Mouse (Mus musculus): ENCODE results near the gene Paip2b. TPM values are rescaled to one million over a fixed set of nuclear protein-coding genes. Genes with fewer than 3 reads are reported as not detected.
"Not testable (repeated sequence)": the region's sequence is repeated elsewhere in the genome, so short reads cannot be mapped to it uniquely, and the experiment has no call there.

Gene Paip2b
- total and polyA plus RNA-seq, 2 experiments from 2014 or later, result 30.8 to 45.3 TPM

- Histone ChIP-seq H3K4me2 (ENCODE audit: low read depth, low read length) (no peak overlapping the region), H3K27ac (no peak overlapping the region), H3K27me3 (ENCODE audit: insufficient read depth, low read length) (no peaks in the 10 kb centered on the region), H3K9me3 (ENCODE audit: low read length) (no peaks in the 10 kb centered on the region), H3K4me1 (ENCODE audit: insufficient read depth, low read length) (no peaks in the 10 kb centered on the region), H3K36me3 (ENCODE audit: insufficient read depth, low read length) (no peaks in the 10 kb centered on the region), H3K9ac (replicated peaks; ENCODE audit: low read length) (no peak overlapping the region), H3K4me3 (ENCODE audit: low read length) (no peak overlapping the region)
- WGBS, result 72% methylated on average over 2 of the region's 2 CpGs
- ATAC-seq (no peak), DNase-seq (ENCODE audit: low spot score) (no peak)
- no peak for TF ChIP-seq CTCF (IDR thresholded peaks at IDR 0.05; ENCODE audit: low read depth)
Measured at GRCm38 (mm10) chr6:83836826-83837225, 5.3 kb upstream of the Paip2b start.

- DNase-seq (ENCODE audit: low spot score); H3K4me1 ChIP-seq (ENCODE audit: insufficient read depth, low read length); H3K36me3 ChIP-seq (ENCODE audit: insufficient read depth, low read length); H3K9me3 ChIP-seq (ENCODE audit: low read length); H3K27me3 ChIP-seq (ENCODE audit: insufficient read depth, low read length); ATAC-seq; H3K9ac ChIP-seq (replicated peaks; ENCODE audit: low read length): not testable (repeated sequence)
- peak overlapping the region; percentile 32 for H3K4me3 ChIP-seq (ENCODE audit: low read length)
- peak overlapping the region; percentile 52 for H3K27ac ChIP-seq
- 65% methylated on average over 1 of the region's 1 CpGs for WGBS
- peak overlapping the region; percentile 57 for H3K4me2 ChIP-seq (ENCODE audit: low read depth, low read length)
Measured at GRCm38 (mm10) chr6:83832393-83832792, 852 bp upstream of the Paip2b start.

GRCm38 (mm10) chr6:83830941-83831605 lies 468 bp downstream of the Paip2b start:
- H3K27ac ChIP-seq, result peak overlapping the region; percentile 87
- ATAC-seq (peak; percentile 82), DNase-seq (ENCODE audit: low spot score) (peak; percentile 57)
- H3K4me1 ChIP-seq (ENCODE audit: insufficient read depth, low read length), result 0 out of 2 replicates have a peak, but pooled peaks cover 9% of the 10 kb centered on the region
- H3K4me3 ChIP-seq (ENCODE audit: low read length), result peak overlapping the region; percentile 74
- H3K36me3 ChIP-seq (ENCODE audit: insufficient read depth, low read length), result no peaks in the 10 kb centered on the region
- H3K4me2 ChIP-seq (ENCODE audit: low read depth, low read length), result peak overlapping the region; percentile 80
- TF ChIP-seq CTCF (IDR thresholded peaks at IDR 0.05; ENCODE audit: low read depth), result no peak
- WGBS, result 1% methylated on average over 35 of the region's 35 CpGs
- peak overlapping the region; percentile 82 for H3K9ac ChIP-seq (replicated peaks; ENCODE audit: low read length)
- no peaks in the 10 kb centered on the region for H3K9me3 ChIP-seq (ENCODE audit: low read length)
- H3K27me3 ChIP-seq (ENCODE audit: insufficient read depth, low read length), result no peaks in the 10 kb centered on the region

DNA sequence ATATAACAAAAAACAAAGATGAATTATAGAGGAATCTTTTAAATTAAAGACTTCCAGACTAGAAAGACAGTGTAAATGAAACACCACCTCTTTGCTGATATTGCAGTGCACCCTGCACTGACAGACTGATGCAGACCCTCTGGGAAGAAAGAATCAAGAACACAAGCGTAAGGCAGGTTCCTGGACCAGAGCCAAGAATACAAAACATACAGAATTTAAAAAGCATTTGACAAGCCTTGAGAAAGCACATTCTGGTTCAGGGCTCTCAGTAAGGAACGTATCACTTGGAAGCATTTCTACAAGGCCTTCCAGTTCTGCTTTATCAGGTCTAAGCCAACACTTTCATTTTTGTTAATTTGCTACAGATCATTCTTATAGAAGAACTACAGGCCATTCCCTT lies 9.7 kb downstream of the Paip2b start:
- no peaks in the 10 kb centered on the region for H3K9me3 ChIP-seq (ENCODE audit: low read length)
- DNase-seq (ENCODE audit: low spot score) (peak; percentile 9), ATAC-seq (no peak)
- no peaks in the 10 kb centered on the region for H3K4me1 ChIP-seq (ENCODE audit: insufficient read depth, low read length)
- no peak overlapping the region for H3K4me2 ChIP-seq (ENCODE audit: low read depth, low read length)
- TF ChIP-seq CTCF (IDR thresholded peaks at IDR 0.05; ENCODE audit: low read depth), result no peak
- H3K36me3 ChIP-seq (ENCODE audit: insufficient read depth, low read length), result no peaks in the 10 kb centered on the region
- WGBS, result 31% methylated on average over 2 of the region's 2 CpGs
- no peaks in the 10 kb centered on the region for H3K27me3 ChIP-seq (ENCODE audit: insufficient read depth, low read length)
- H3K9ac ChIP-seq (replicated peaks; ENCODE audit: low read length), result no peak overlapping the region
- H3K27ac ChIP-seq, result no peak overlapping the region
- H3K4me3 ChIP-seq (ENCODE audit: low read length), result no peak overlapping the region

GRCm38 (mm10) chr6:83820727-83821515 lies 10.6 kb downstream of the Paip2b start:
- WGBS, result 75% methylated on average over 2 of the region's 2 CpGs
- Histone ChIP-seq H3K27me3 (ENCODE audit: insufficient read depth, low read length) (no peaks in the 10 kb centered on the region), H3K9ac (replicated peaks; ENCODE audit: low read length) (no peak overlapping the region), H3K9me3 (ENCODE audit: low read length) (no peaks in the 10 kb centered on the region), H3K4me3 (ENCODE audit: low read length) (no peak overlapping the region), H3K4me1 (ENCODE audit: insufficient read depth, low read length) (no peaks in the 10 kb centered on the region), H3K4me2 (ENCODE audit: low read depth, low read length) (no peak overlapping the region), H3K36me3 (ENCODE audit: insufficient read depth, low read length) (no peaks in the 10 kb centered on the region), H3K27ac (no peak overlapping the region)
- ATAC-seq, result no peak
- no peak for DNase-seq (ENCODE audit: low spot score)
- no peak for TF ChIP-seq CTCF (IDR thresholded peaks at IDR 0.05; ENCODE audit: low read depth)

- no peak for TF ChIP-seq CTCF (IDR thresholded peaks at IDR 0.05; ENCODE audit: low read depth)
- H3K9ac ChIP-seq (replicated peaks; ENCODE audit: low read length), result no peak overlapping the region
- no peak for ATAC-seq
- no peak overlapping the region for H3K27ac ChIP-seq
- no peaks in the 10 kb centered on the region for H3K4me1 ChIP-seq (ENCODE audit: insufficient read depth, low read length)
- DNase-seq (ENCODE audit: low spot score), result no peak
- no peaks in the 10 kb centered on the region for H3K27me3 ChIP-seq (ENCODE audit: insufficient read depth, low read length)
- no peak overlapping the region for H3K4me3 ChIP-seq (ENCODE audit: low read length)
- H3K9me3 ChIP-seq (ENCODE audit: low read length), result no peaks in the 10 kb centered on the region
- H3K36me3 ChIP-seq (ENCODE audit: insufficient read depth, low read length), result 0 out of 2 replicates have a peak, but pooled peaks cover under 1% of the 10 kb centered on the region
- WGBS, result 72% methylated on average over 1 of the region's 1 CpGs
- no peak overlapping the region for H3K4me2 ChIP-seq (ENCODE audit: low read depth, low read length)
Measured at GRCm38 (mm10) chr6:83818996-83819395, 12.5 kb downstream of the Paip2b start.

DNA sequence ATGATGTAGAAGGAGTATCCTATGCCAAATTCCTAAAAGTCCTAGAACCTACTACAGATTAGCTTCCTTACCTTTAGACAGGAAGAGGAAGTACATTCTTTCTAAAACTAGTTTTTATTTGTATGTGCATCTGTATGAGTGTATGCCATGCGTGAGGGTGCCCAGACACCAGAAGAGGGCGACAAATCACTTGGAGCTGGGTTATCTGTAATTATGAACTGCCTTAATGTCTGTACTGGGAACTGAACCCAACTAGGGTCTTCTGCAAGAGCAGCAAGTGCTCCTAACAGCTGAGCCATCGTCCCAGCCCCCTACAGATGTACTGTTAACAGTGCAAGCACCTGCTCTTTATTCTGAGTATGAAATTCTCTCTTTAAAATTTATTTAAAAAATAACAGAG lies 15.7 kb downstream of the Paip2b start:
- no peak overlapping the region for H3K4me3 ChIP-seq (ENCODE audit: low read length)
- no peaks in the 10 kb centered on the region for H3K4me1 ChIP-seq (ENCODE audit: insufficient read depth, low read length)
- H3K27ac ChIP-seq, result no peak overlapping the region
- no peak overlapping the region for H3K9ac ChIP-seq (replicated peaks; ENCODE audit: low read length)
- ATAC-seq (no peak), DNase-seq (ENCODE audit: low spot score) (no peak)
- H3K9me3 ChIP-seq (ENCODE audit: low read length), result no peaks in the 10 kb centered on the region
- 0 out of 2 replicates have a peak, but pooled peaks cover 6% of the 10 kb centered on the region for H3K36me3 ChIP-seq (ENCODE audit: insufficient read depth, low read length)
- H3K4me2 ChIP-seq (ENCODE audit: low read depth, low read length), result no peak overlapping the region
- no peaks in the 10 kb centered on the region for H3K27me3 ChIP-seq (ENCODE audit: insufficient read depth, low read length)
- TF ChIP-seq CTCF (IDR thresholded peaks at IDR 0.05; ENCODE audit: low read depth), result no peak
- WGBS, result 98% methylated on average over 3 of the region's 3 CpGs
